Mouse (Mus musculus) olfactory bulb, adult 2 months (tissue): Measurements from ENCODE around the gene Grik3. TPM values are rescaled to one million over a fixed set of nuclear protein-coding genes. Genes with fewer than 3 reads are reported as not detected.

Experiments used
- H3K27ac ChIP-seq: fragments of 200-500 bp; 2 replicates; pipeline ENCODE4 v1.5.1; 2012; ENCODE audit warnings: low read depth, low read length; ENCODE audit not compliant: insufficient read depth
- H3K4me1 ChIP-seq: fragments of 200-500 bp; 2 replicates; pipeline ENCODE4 v1.6.1; 2012; ENCODE audit warnings: low read length; ENCODE audit not compliant: control insufficient read depth, insufficient read depth
- H3K4me3 ChIP-seq: fragments of 200-500 bp; 2 replicates; pipeline ENCODE4 v1.5.1; 2012; ENCODE audit warnings: mild to moderate bottlenecking, low read depth, low read length, moderate library complexity; ENCODE audit not compliant: insufficient read depth
- CTCF ChIP-seq: fragments of 200-500 bp; IDR thresholded peaks from 2 replicates; pipeline ENCODE4 v1.5.1; 2012; ENCODE audit warnings: low read depth, mild to moderate bottlenecking, low read length, moderate library complexity; ENCODE audit not compliant: insufficient read depth
- POLR2A ChIP-seq: fragments of 200-500 bp; IDR thresholded peaks from 2 replicates; pipeline ENCODE4 v1.6.1; 2012; ENCODE audit warnings: mild to moderate bottlenecking, low read depth, low read length, moderate library complexity; ENCODE audit not compliant: insufficient read depth
- WGBS: fragments of 180-500 bp; shearing (Covaris S2); methylation state at CpG from one replicate; pipeline ENCODE4 v1.1.7; 2018; 5-methylcytosine and 5-hydroxymethylcytosine counted together
- polyA plus RNA-seq: library from polyadenylated mRNA; stranded (reverse); fragments of >200 nt; gene quantifications from 2 replicates; pipeline ENCODE4 v1.2.4, GENCODE M21; 2012; ENCODE audit warnings: low replicate concordance; ENCODE audit not compliant: missing spikeins, insufficient read depth, insufficient read length

Grik3 gene
- polyA plus RNA-seq, 1 experiment = 45.0 TPM

- 78% methylated on average over 11 of the region's 11 CpGs for WGBS
- Histone ChIP-seq H3K27ac (no peak overlapping the region), H3K4me1 (no peaks in the 10 kb centered on the region; the same call in 1 of the 2 replicates), H3K4me3 (no peak overlapping the region)
- TF ChIP-seq CTCF (no peak), POLR2A (no peak)
Measured at GRCm38 (mm10) chr4:125469711-125470372, 20.7 kb upstream of the Grik3 start.

DNA sequence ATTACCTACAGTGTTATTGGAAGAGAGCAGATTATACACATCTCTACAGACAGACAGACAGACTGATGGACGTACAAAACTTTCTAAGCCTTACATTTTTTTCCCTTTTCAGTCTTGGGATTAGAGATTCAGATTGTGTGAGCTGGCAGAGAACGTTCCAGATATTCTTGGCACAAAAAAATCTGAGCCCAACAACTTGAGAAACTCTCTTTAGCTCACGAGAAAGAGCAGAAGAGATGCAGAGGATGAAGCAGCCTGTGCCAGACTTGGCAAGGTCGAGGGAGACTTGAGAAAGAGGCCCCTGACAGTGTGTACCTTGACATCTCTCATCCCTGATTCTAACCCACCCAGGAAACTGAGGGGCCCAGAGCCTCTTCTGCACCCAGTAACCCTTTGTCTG is 15.6 kb upstream of the Grik3 start:
- Histone ChIP-seq H3K4me3 (no peak overlapping the region), H3K27ac (no peak overlapping the region), H3K4me1 (peaks cover 8% of the 10 kb centered on the region)
- WGBS = 76% methylated on average over 4 of the region's 4 CpGs
- no peak for TF ChIP-seq POLR2A
- no peak for TF ChIP-seq CTCF

DNA sequence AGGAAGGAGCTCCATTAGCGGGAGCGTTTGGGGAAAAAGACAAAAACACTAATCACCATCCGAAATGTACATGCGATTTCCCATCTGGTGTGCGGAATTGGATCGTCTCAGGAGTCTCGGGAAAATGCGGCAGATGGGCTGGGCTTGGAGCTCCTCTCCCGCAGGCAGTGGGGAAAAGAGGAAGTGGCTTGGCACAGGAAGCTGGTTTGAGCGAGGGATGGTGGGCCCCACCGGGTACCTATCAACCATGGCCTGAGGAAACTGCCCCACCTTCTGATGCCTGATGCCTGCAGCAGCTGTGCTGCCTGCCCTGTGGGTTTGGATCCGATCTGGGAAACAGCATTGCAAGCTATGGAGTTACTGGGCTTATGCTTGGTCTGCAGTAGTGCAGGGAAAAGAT is 12.4 kb upstream of the Grik3 start:
- Histone ChIP-seq H3K27ac (no peak overlapping the region), H3K4me3 (no peak overlapping the region), H3K4me1 (peaks cover 21% of the 10 kb centered on the region)
- 26% methylated on average over 12 of the region's 12 CpGs for WGBS
- no peak for TF ChIP-seq POLR2A
- no peak for TF ChIP-seq CTCF

- 75% methylated on average over 3 of the region's 3 CpGs for WGBS
- peaks cover 25% of the 10 kb centered on the region for H3K4me1 ChIP-seq
Measured at GRCm38 (mm10) chr4:125481256-125481655, 9.2 kb upstream of the Grik3 start.

GRCm38 (mm10) chr4:125484131-125484530 is 6.4 kb upstream of the Grik3 start:
- 43% methylated on average over 8 of the region's 8 CpGs for WGBS
- TF ChIP-seq POLR2A = no peak
- TF ChIP-seq CTCF = no peak
- H3K4me3 ChIP-seq = no peak overlapping the region
- H3K27ac ChIP-seq = no peak overlapping the region
- peaks cover 37% of the 10 kb centered on the region for H3K4me1 ChIP-seq

More at GRCm38 (mm10) chr4:125481256-125481655, 9.2 kb upstream of the Grik3 start:
- no peak overlapping the region for H3K4me3 ChIP-seq
- no peak for TF ChIP-seq POLR2A
- TF ChIP-seq CTCF = no peak
- H3K27ac ChIP-seq = no peak overlapping the region

- TF ChIP-seq POLR2A = no peak
- no peak for TF ChIP-seq CTCF
- 41% methylated on average over 15 of the region's 15 CpGs for WGBS
- H3K4me1 ChIP-seq = peaks cover 37% of the 10 kb centered on the region
- no peak overlapping the region for H3K27ac ChIP-seq
- H3K4me3 ChIP-seq = no peak overlapping the region
Measured at GRCm38 (mm10) chr4:125485416-125486239, 4.9 kb upstream of the Grik3 start.

DNA sequence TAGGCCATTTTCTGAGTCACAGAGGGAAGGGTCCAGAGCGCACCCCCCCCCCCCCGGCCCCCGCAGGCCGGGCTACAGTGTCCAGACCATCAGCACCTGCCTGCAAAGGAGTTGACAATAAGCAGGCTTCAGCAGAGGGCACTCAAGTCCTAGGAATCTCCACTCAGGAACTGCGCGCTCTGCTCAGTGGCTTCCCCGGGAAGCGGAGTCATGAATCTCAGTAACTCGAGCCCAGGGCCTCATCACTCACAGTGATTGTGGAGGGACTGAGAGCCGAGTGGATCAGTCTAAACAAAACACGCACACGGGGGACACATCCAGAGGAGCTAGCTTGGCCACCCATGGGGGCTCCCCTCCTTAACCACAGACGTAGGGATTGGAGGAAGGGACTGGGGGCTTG is 3.9 kb upstream of the Grik3 start:
- Histone ChIP-seq H3K27ac (no peak overlapping the region), H3K4me1 (peaks cover 30% of the 10 kb centered on the region), H3K4me3 (no peak overlapping the region)
- WGBS = 17% methylated on average over 13 of the region's 13 CpGs
- TF ChIP-seq CTCF (peak; percentile 25; the same call in 1 of the 2 replicates), POLR2A (no peak)

GRCm38 (mm10) chr4:125487031-125487430 is 3.5 kb upstream of the Grik3 start:
- 45% methylated on average over 7 of the region's 7 CpGs for WGBS
- TF ChIP-seq CTCF = no peak
- TF ChIP-seq POLR2A = no peak
- no peak overlapping the region for H3K27ac ChIP-seq
- no peak overlapping the region for H3K4me3 ChIP-seq
- H3K4me1 ChIP-seq = peaks cover 30% of the 10 kb centered on the region

DNA sequence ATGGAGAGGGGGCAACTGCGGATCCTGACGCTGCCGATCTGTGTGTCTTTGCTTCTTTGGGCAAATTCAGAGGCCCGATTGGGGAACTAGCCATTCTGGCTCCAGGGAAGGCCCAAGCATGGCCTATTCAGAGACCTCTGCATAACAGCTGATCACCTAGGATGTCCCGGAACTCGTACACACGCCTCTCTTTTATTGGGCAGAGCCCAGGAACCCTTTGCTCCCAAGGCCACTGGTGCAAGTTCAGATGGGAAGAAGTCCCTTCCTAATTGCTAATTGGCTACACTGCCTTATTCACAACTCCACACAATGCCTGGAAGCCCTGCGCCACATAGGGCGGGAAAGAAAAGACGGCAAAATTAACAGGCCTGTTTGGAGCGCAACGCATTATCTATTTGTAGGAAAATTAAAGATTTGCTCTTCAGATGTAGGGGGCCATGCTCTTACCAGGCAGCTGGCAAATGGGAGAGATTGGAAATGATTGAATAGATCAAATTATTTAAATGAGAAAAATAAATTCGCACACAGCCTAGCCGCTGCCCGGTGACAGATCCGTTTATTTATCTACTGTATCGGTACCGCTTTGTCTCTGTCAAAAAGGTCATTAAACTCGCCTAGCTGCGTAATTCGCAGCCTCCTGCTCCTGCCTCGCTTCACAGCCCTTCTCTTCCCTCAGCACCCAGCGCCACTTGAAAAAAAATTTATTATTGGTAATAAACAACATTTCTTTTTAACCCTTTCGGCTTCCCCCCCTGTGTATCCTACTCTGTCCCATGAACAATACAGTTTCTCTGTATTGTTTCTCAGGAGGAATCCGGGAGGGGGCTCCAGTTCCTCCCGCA is 1.5 kb upstream of the Grik3 start:
- no peak for TF ChIP-seq POLR2A
- no peak for TF ChIP-seq CTCF
- 26% methylated on average over 26 of the region's 26 CpGs for WGBS
- H3K4me1 ChIP-seq = peaks cover 34% of the 10 kb centered on the region
- H3K4me3 ChIP-seq = peak overlapping the region; percentile 54
- H3K27ac ChIP-seq = peak overlapping the region; percentile 74
